Mouse (Mus musculus) heart, postnatal 0 days (tissue): Measurements from ENCODE around the gene Antxr1.

Source experiments
- CTCF ChIP-seq: IDR thresholded peaks from 2 replicates; pipeline ENCODE4 v1.5.1; 2016; ENCODE audit warnings: antibody characterized with exemption, control low read depth, low read depth
- EP300 ChIP-seq: IDR thresholded peaks from 2 replicates; pipeline ENCODE4 v1.6.1; 2016; ENCODE audit warnings: antibody characterized with exemption, low read depth

DNA sequence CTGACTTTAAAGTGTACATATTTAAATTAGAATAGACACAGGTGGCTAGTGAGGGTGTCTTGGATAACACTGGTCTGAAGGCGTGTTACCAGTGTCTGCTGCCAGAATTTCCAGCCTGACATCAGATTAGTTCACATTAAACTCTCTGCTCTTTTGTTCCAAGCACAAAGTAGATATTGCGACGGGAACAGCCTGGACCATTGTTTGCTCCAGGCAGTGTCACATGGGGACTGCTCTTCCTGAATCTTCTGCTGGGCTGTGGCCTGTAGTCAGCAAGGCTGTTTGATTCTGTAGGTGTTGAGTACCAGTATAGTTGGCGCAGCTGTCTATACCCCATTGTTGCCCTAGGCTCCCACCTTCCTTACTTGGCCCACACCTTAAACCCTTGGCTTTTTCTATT is 211.6 kb downstream of the Antxr1 start:
- TF ChIP-seq CTCF (no peak), EP300 (no peak)
